Mouse (Mus musculus): ENCODE data around the gene Gdpd5. TPM values are rescaled to one million over a fixed set of nuclear protein-coding genes. Genes with fewer than 3 reads are reported as not detected.
A peak's percentile ranks its signal among the peaks of the same experiment; 100 is the strongest.
"Not testable (repeated sequence)": the region's sequence is repeated elsewhere in the genome, so short reads cannot be mapped to it uniquely, and the experiment has no call there.

Gene Gdpd5
- polyA plus RNA-seq, 1 experiment from 2014 or later = 25.9 TPM

GRCm38 (mm10) chr7:99360021-99360802 is 21.0 kb upstream of the Gdpd5 start:
- Histone ChIP-seq H3K27me3 (ENCODE audit: control insufficient read depth, insufficient read depth, low read length) (no peaks in the 10 kb centered on the region), H3K36me3 (ENCODE audit: control insufficient read depth, insufficient read depth, low read length) (no peaks in the 10 kb centered on the region), H3K4me2 (replicated peaks; ENCODE audit: low read depth, low read length) (0 out of 2 replicates have a peak overlapping the region, but pooled peaks have one; percentile 5), H3K9ac (ENCODE audit: low read depth, low read length) (peak overlapping the region; percentile 49; the same call in 1 of the 2 replicates), H3K4me1 (replicated peaks; ENCODE audit: control insufficient read depth, insufficient read depth, low read length) (peaks cover 21% of the 10 kb centered on the region), H3K9me3 (ENCODE audit: control insufficient read depth, low read length) (no peaks in the 10 kb centered on the region), H3K27ac (ENCODE audit: low read depth, low read length) (peak overlapping the region; percentile 97), H3K4me3 (ENCODE audit: low read depth, low read length) (no peak overlapping the region)
- ATAC-seq (ENCODE audit: low FRiP score) (peak; percentile 96), DNase-seq (ENCODE audit: low spot score) (peak; percentile 84)
- 6% methylated on average over 10 of the region's 10 CpGs for WGBS

GRCm38 (mm10) chr7:99360803-99361414 is 20.3 kb upstream of the Gdpd5 start:
- no peaks in the 10 kb centered on the region for H3K9me3 ChIP-seq (ENCODE audit: control insufficient read depth, low read length)
- H3K4me3 ChIP-seq (ENCODE audit: low read depth, low read length) = no peak overlapping the region
- ATAC-seq (ENCODE audit: low FRiP score) = no peak
- H3K9ac ChIP-seq (ENCODE audit: low read depth, low read length) = peak overlapping the region; percentile 44
- peaks cover 17% of the 10 kb centered on the region for H3K4me1 ChIP-seq (replicated peaks; ENCODE audit: control insufficient read depth, insufficient read depth, low read length)
- WGBS = 16% methylated on average over 8 of the region's 8 CpGs
- peak; percentile 39 for DNase-seq (ENCODE audit: low spot score)
- no peaks in the 10 kb centered on the region for H3K36me3 ChIP-seq (ENCODE audit: control insufficient read depth, insufficient read depth, low read length)
- 0 out of 2 replicates have a peak overlapping the region, but pooled peaks have one; percentile 5 for H3K4me2 ChIP-seq (replicated peaks; ENCODE audit: low read depth, low read length)
- H3K27me3 ChIP-seq (ENCODE audit: control insufficient read depth, insufficient read depth, low read length) = no peaks in the 10 kb centered on the region
- peak overlapping the region; percentile 97 for H3K27ac ChIP-seq (ENCODE audit: low read depth, low read length)

- no peaks in the 10 kb centered on the region for H3K36me3 ChIP-seq (ENCODE audit: control insufficient read depth, insufficient read depth, low read length)
- peaks cover 5% of the 10 kb centered on the region for H3K4me1 ChIP-seq (replicated peaks; ENCODE audit: control insufficient read depth, insufficient read depth, low read length)
- H3K27ac ChIP-seq (ENCODE audit: low read depth, low read length) = 0 out of 2 replicates have a peak overlapping the region, but pooled peaks have one; percentile 24
- H3K9ac ChIP-seq (ENCODE audit: low read depth, low read length) = no peak overlapping the region
- no peak overlapping the region for H3K4me3 ChIP-seq (ENCODE audit: low read depth, low read length)
- no peak overlapping the region for H3K4me2 ChIP-seq (replicated peaks; ENCODE audit: low read depth, low read length)
- no peaks in the 10 kb centered on the region for H3K9me3 ChIP-seq (ENCODE audit: control insufficient read depth, low read length)
- H3K27me3 ChIP-seq (ENCODE audit: control insufficient read depth, insufficient read depth, low read length) = no peaks in the 10 kb centered on the region
- ATAC-seq (ENCODE audit: low FRiP score) = no peak
- no peak for DNase-seq (ENCODE audit: low spot score)
- 86% methylated on average over 2 of the region's 2 CpGs for WGBS
These were observed 19.1 kb upstream of the Gdpd5 start for GRCm38 (mm10) chr7:99362137-99362536.

- H3K4me2 ChIP-seq (replicated peaks; ENCODE audit: low read depth, low read length) = no peak overlapping the region
- peak overlapping the region; percentile 15; the same call in 1 of the 2 replicates for H3K9ac ChIP-seq (ENCODE audit: low read depth, low read length)
- DNase-seq (ENCODE audit: low spot score) (peak; percentile 86), ATAC-seq (ENCODE audit: low FRiP score) (peak; percentile 44; the same call in 1 of the 2 replicates)
- no peaks in the 10 kb centered on the region for H3K27me3 ChIP-seq (ENCODE audit: control insufficient read depth, insufficient read depth, low read length)
- no peaks in the 10 kb centered on the region for H3K36me3 ChIP-seq (ENCODE audit: control insufficient read depth, insufficient read depth, low read length)
- no peak overlapping the region for H3K4me3 ChIP-seq (ENCODE audit: low read depth, low read length)
- H3K4me1 ChIP-seq (replicated peaks; ENCODE audit: control insufficient read depth, insufficient read depth, low read length) = no peaks in the 10 kb centered on the region; the same call in none of the 2 replicates
- 1% methylated on average over 5 of the region's 5 CpGs for WGBS
- no peaks in the 10 kb centered on the region for H3K9me3 ChIP-seq (ENCODE audit: control insufficient read depth, low read length)
- no peak overlapping the region for H3K27ac ChIP-seq (ENCODE audit: low read depth, low read length)
These were observed 16.1 kb upstream of the Gdpd5 start for GRCm38 (mm10) chr7:99365069-99365468.

- H3K4me3 ChIP-seq (ENCODE audit: low read depth, low read length) = no peak overlapping the region
- 76% methylated on average over 6 of the region's 6 CpGs for WGBS
- ATAC-seq (ENCODE audit: low FRiP score) = no peak
These were observed 14.5 kb upstream of the Gdpd5 start for GRCm38 (mm10) chr7:99366716-99367115.

GRCm38 (mm10) chr7:99374325-99374724 is 6.9 kb upstream of the Gdpd5 start:
- not testable (repeated sequence) for H3K4me2 ChIP-seq (replicated peaks; ENCODE audit: low read depth, low read length); H3K4me3 ChIP-seq (ENCODE audit: low read depth, low read length); H3K36me3 ChIP-seq (ENCODE audit: control insufficient read depth, insufficient read depth, low read length); H3K27me3 ChIP-seq (ENCODE audit: control insufficient read depth, insufficient read depth, low read length); H3K27ac ChIP-seq (ENCODE audit: low read depth, low read length); H3K9me3 ChIP-seq (ENCODE audit: control insufficient read depth, low read length); DNase-seq (ENCODE audit: low spot score); H3K9ac ChIP-seq (ENCODE audit: low read depth, low read length); H3K4me1 ChIP-seq (replicated peaks; ENCODE audit: control insufficient read depth, insufficient read depth, low read length); ATAC-seq (ENCODE audit: low FRiP score)
- 77% methylated on average over 3 of the region's 3 CpGs for WGBS

More at GRCm38 (mm10) chr7:99366716-99367115, 14.5 kb upstream of the Gdpd5 start:
- no peak for DNase-seq (ENCODE audit: low spot score)
- H3K4me2 ChIP-seq (replicated peaks; ENCODE audit: low read depth, low read length) = no peak overlapping the region
- H3K4me1 ChIP-seq (replicated peaks; ENCODE audit: control insufficient read depth, insufficient read depth, low read length) = no peaks in the 10 kb centered on the region; the same call in 1 of the 2 replicates
- H3K27me3 ChIP-seq (ENCODE audit: control insufficient read depth, insufficient read depth, low read length) = no peaks in the 10 kb centered on the region
- no peak overlapping the region for H3K27ac ChIP-seq (ENCODE audit: low read depth, low read length)
- H3K36me3 ChIP-seq (ENCODE audit: control insufficient read depth, insufficient read depth, low read length) = no peaks in the 10 kb centered on the region
- no peak overlapping the region for H3K9ac ChIP-seq (ENCODE audit: low read depth, low read length)
- no peaks in the 10 kb centered on the region for H3K9me3 ChIP-seq (ENCODE audit: control insufficient read depth, low read length)

GRCm38 (mm10) chr7:99375455-99375854 is 5.8 kb upstream of the Gdpd5 start:
- Histone ChIP-seq H3K4me1 (replicated peaks; ENCODE audit: control insufficient read depth, insufficient read depth, low read length) (peaks cover 2% of the 10 kb centered on the region; the same call in 1 of the 2 replicates), H3K27me3 (ENCODE audit: control insufficient read depth, insufficient read depth, low read length) (no peaks in the 10 kb centered on the region), H3K36me3 (ENCODE audit: control insufficient read depth, insufficient read depth, low read length) (no peaks in the 10 kb centered on the region), H3K4me3 (ENCODE audit: low read depth, low read length) (no peak overlapping the region), H3K27ac (ENCODE audit: low read depth, low read length) (no peak overlapping the region), H3K4me2 (replicated peaks; ENCODE audit: low read depth, low read length) (no peak overlapping the region), H3K9ac (ENCODE audit: low read depth, low read length) (no peak overlapping the region), H3K9me3 (ENCODE audit: control insufficient read depth, low read length) (no peaks in the 10 kb centered on the region)
- DNase-seq (ENCODE audit: low spot score) (peak; percentile 80), ATAC-seq (ENCODE audit: low FRiP score) (no peak)
- 8% methylated on average over 4 of the region's 4 CpGs for WGBS

GRCm38 (mm10) chr7:99378870-99379269 is 2.3 kb upstream of the Gdpd5 start:
- ATAC-seq (ENCODE audit: low FRiP score) (no peak), DNase-seq (ENCODE audit: low spot score) (no peak)
- 37% methylated on average over 8 of the region's 8 CpGs for WGBS
- Histone ChIP-seq H3K4me1 (replicated peaks; ENCODE audit: control insufficient read depth, insufficient read depth, low read length) (peaks cover 10% of the 10 kb centered on the region; the same call in 1 of the 2 replicates), H3K9ac (ENCODE audit: low read depth, low read length) (0 out of 2 replicates have a peak overlapping the region, but pooled peaks have one; percentile 27), H3K27ac (ENCODE audit: low read depth, low read length) (no peak overlapping the region), H3K4me2 (replicated peaks; ENCODE audit: low read depth, low read length) (no peak overlapping the region), H3K27me3 (ENCODE audit: control insufficient read depth, insufficient read depth, low read length) (peaks cover 3% of the 10 kb centered on the region; the same call in 1 of the 2 replicates), H3K36me3 (ENCODE audit: control insufficient read depth, insufficient read depth, low read length) (no peaks in the 10 kb centered on the region), H3K9me3 (ENCODE audit: control insufficient read depth, low read length) (no peaks in the 10 kb centered on the region), H3K4me3 (ENCODE audit: low read depth, low read length) (no peak overlapping the region)
